24 mouse cellular contexts compared by ENCODE assay signal in the genomic region with DNA sequence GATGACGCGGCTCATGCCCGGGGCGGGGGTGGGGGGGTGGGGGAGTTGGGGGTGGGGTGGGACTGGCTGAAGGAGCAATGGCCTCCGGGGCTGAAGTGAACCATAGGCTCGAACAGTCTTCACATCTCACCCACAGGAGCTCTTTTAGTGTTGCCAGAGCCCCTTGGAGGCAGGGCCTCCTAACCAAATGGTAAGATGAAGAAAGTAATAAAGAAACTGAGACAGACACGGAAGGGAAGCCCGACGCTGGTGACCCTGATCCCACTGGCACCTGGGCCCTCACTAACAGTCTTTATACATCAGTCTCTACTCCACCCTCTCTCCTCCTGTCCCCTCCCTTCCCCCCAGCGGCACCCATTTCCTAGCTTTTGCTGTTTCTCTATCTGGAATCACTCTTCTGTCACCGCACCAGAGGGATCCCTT. TPM values are rescaled to one million over a fixed set of nuclear protein-coding genes. Genes with fewer than 3 reads are reported as not detected.
DNase-seq lines count a peak whose midpoint lies in the region; ATAC-seq lines count a peak whose summit lies in the region.
"Had no signal": no experiment of that assay in that cellular context is flagged by ENCODE, and none has a peak within 500 bp of the region (broad histone marks: within the 10 kb centered on the region; RNA-seq: fewer than 3 reads in every experiment).

No protein-coding gene starts in this region.

- H3K4me2 ChIP-seq in kidney, embryonic 16.5 days (replicated peaks; ENCODE audit: low read depth, low read length) = no peak overlapping the region
- no peak overlapping the region for H3K4me2 ChIP-seq in hindbrain, embryonic 11.5 days (replicated peaks; ENCODE audit: low read depth, low read length)
- H3K4me2 ChIP-seq: embryonic facial prominence, embryonic 12.5 days; forebrain, embryonic 12.5 days; hindbrain, embryonic 15.5 days; limb, embryonic 13.5 days; midbrain, embryonic 15.5 days; neural tube, embryonic 12.5 days had no signal

- DNase-seq in kidney, adult 8-10 months = no peak
- DNase-seq in thymus, adult 18-20 months = peak; percentile 36 to 48
- DNase-seq in thymus, postnatal 0 days (ENCODE audit: low spot score) = no peak
- DNase-seq in thymus, postnatal 36 days = peak; percentile 62 to 73
- no peak for DNase-seq in left cerebral cortex, adult 8-10 months (ENCODE audit: low spot score in 2 of 2)
- no peak for DNase-seq in hindbrain, embryonic 11.5 days (ENCODE audit: low spot score)
- DNase-seq: cerebellum, adult 2 months; cerebellum, postnatal 25 days; gastrocnemius, postnatal 36 days; retina, postnatal 1 day had no signal

- H3K4me1 ChIP-seq in kidney, embryonic 16.5 days (ENCODE audit: insufficient read depth, low read length) = peaks cover 71% of the 10 kb centered on the region
- H3K4me1 ChIP-seq in hindbrain, embryonic 11.5 days (replicated peaks; ENCODE audit: control insufficient read depth, insufficient read depth, low read length) = peaks cover 5% of the 10 kb centered on the region

- no peak overlapping the region for H3K9ac ChIP-seq in kidney, embryonic 16.5 days (replicated peaks; ENCODE audit: low read length)
- H3K9ac ChIP-seq in hindbrain, embryonic 11.5 days (ENCODE audit: low read depth, low read length) = no peak overlapping the region
- H3K9ac ChIP-seq: embryonic facial prominence, embryonic 12.5 days; forebrain, embryonic 12.5 days; hindbrain, embryonic 15.5 days; limb, embryonic 13.5 days; midbrain, embryonic 15.5 days; neural tube, embryonic 12.5 days had no signal

- 12% methylated on average over 11 of the region's 11 CpGs for WGBS in kidney, embryonic 16.5 days
- 83% methylated on average over 7 of the region's 11 CpGs for WGBS in hindbrain, embryonic 11.5 days

- no peaks in the 10 kb centered on the region for H3K9me3 ChIP-seq in kidney, embryonic 16.5 days (ENCODE audit: low read length)
- H3K9me3 ChIP-seq in hindbrain, embryonic 11.5 days (ENCODE audit: control insufficient read depth, low read length) = no peaks in the 10 kb centered on the region
- H3K9me3 ChIP-seq: embryonic facial prominence, embryonic 12.5 days; forebrain, embryonic 12.5 days; hindbrain, embryonic 15.5 days; limb, embryonic 13.5 days; midbrain, embryonic 15.5 days; neural tube, embryonic 12.5 days had no signal

- 0 out of 2 replicates have a peak overlapping the region, but pooled peaks have one; percentile 24 for H3K27ac ChIP-seq in kidney, embryonic 16.5 days (ENCODE audit: low read length)
- no peak overlapping the region for H3K27ac ChIP-seq in hindbrain, embryonic 11.5 days (ENCODE audit: low read depth, low read length)
- H3K27ac ChIP-seq: embryonic facial prominence, embryonic 12.5 days; forebrain, embryonic 12.5 days; heart, adult 2 months; hindbrain, embryonic 15.5 days; limb, embryonic 13.5 days; midbrain, embryonic 15.5 days; neural tube, embryonic 12.5 days had no signal

- no peaks in the 10 kb centered on the region for H3K27me3 ChIP-seq in kidney, embryonic 16.5 days (ENCODE audit: insufficient read depth, low read length)
- no peaks in the 10 kb centered on the region for H3K27me3 ChIP-seq in hindbrain, embryonic 11.5 days (ENCODE audit: control insufficient read depth, insufficient read depth, low read length)
- H3K27me3 ChIP-seq: hindbrain, embryonic 15.5 days; limb, embryonic 13.5 days; midbrain, embryonic 15.5 days; neural tube, embryonic 12.5 days had no signal

- no peak overlapping the region for H3K4me3 ChIP-seq in kidney, embryonic 16.5 days (ENCODE audit: low read length)
- no peak overlapping the region for H3K4me3 ChIP-seq in hindbrain, embryonic 11.5 days (ENCODE audit: low read depth, low read length)
- H3K4me3 ChIP-seq: embryonic facial prominence, embryonic 12.5 days; erythroblast, embryonic 14.5 days; forebrain, embryonic 12.5 days; heart, adult 2 months; hindbrain, embryonic 15.5 days; limb, embryonic 13.5 days; midbrain, embryonic 15.5 days; neural tube, embryonic 12.5 days had no signal

- H3K36me3 ChIP-seq in kidney, embryonic 16.5 days (ENCODE audit: insufficient read depth, low read length) = no peaks in the 10 kb centered on the region
- no peaks in the 10 kb centered on the region for H3K36me3 ChIP-seq in hindbrain, embryonic 11.5 days (ENCODE audit: control insufficient read depth, insufficient read depth, low read length)
- H3K36me3 ChIP-seq: embryonic facial prominence, embryonic 12.5 days; forebrain, embryonic 12.5 days; hindbrain, embryonic 15.5 days; limb, embryonic 13.5 days; midbrain, embryonic 15.5 days; neural tube, embryonic 12.5 days had no signal

- ATAC-seq in kidney, embryonic 16.5 days (ENCODE audit: low FRiP score, low TSS enrichment) = no peak
- peak; percentile 1 for ATAC-seq in inflammation-experienced regulatory T-cells, adult 6 months
- ATAC-seq in hindbrain, embryonic 11.5 days (ENCODE audit: low FRiP score) = no peak
- ATAC-seq: intestine, embryonic 16.5 days; midbrain, embryonic 15.5 days had no signal

RNA-seq across cellular contexts. Expression of gene Mab21l3, which starts 48.2 kb away (rescaled TPM):
- 0.78 and 1.0 TPM in 2 replicates for polyA plus RNA-seq in kidney, embryonic 16.5 days (2015; fragmentation: Nextera tagmentation; extraction: Ambion mirVana)
- 0.88 and 1.4 TPM in 2 replicates for polyA plus RNA-seq in thymus, postnatal 0 days (2015; fragmentation: Nextera tagmentation; extraction: Ambion mirVana)
- polyA plus RNA-seq in inflammation-experienced regulatory T-cells, adult 6 months (2017; shearing (Covaris generic)) = under 1 TPM in 1 of 3 experiments, not detected in 2; 0.21 TPM
- under 1 TPM; 0.11 to 0.51 (median 0.27) TPM for total RNA-seq in left cerebral cortex, adult 8-10 months (2022)
- polyA plus RNA-seq in hindbrain, embryonic 11.5 days (2014; fragmentation: Nextera tagmentation; extraction: Ambion mirVana) = 0.31 and 0.59 TPM in 2 replicates
- total RNA-seq: gastrocnemius, postnatal 36 days; heart, adult 2 months; layer of hippocampus, adult 18-20 months; left cerebral cortex, postnatal 10 days had no signal
- polyA plus RNA-seq: activated CD4-positive, CD25-positive, alpha-beta regulatory T cell, adult 4 months; erythroblast, embryonic 14.5 days had no signal

Comparison
In these comparisons a context has a peak if more than half of its experiments do, and no peak if none do; other contexts are left out.
1. DNase-seq: peak in thymus, adult 18-20 months (2 of 2) and thymus, postnatal 36 days (2 of 2); none in kidney, adult 8-10 months (0 of 2), thymus, postnatal 0 days (single experiment), left cerebral cortex, adult 8-10 months (0 of 2) and hindbrain, embryonic 11.5 days (single experiment).